Mouse (Mus musculus) hindbrain, embryonic 16.5 days (tissue): ENCODE measurements around the gene Pla2g3. TPM values are rescaled to one million over a fixed set of nuclear protein-coding genes. Genes with fewer than 3 reads are reported as not detected.

Experiments
- ATAC-seq: fragments of 200-750 bp; cut with Nextera tagmentation; 2 replicates; pipeline ENCODE4 v1.8.0; 2017; ENCODE audit warnings: moderate TSS enrichment, moderate library complexity
- H3K27ac ChIP-seq: fragments of 300-500 bp; sonication (generic); 2 replicates; pipeline ENCODE4 v1.5.1; 2014; ENCODE audit warnings: low read depth, mild to moderate bottlenecking, control low read depth, low read length, moderate library complexity
- H3K27me3 ChIP-seq: fragments of 300-500 bp; sonication (generic); replicated peaks from 2 replicates; pipeline ENCODE4 v1.6.1; 2014; ENCODE audit warnings: low read length; ENCODE audit not compliant: control insufficient read depth, insufficient read depth
- H3K36me3 ChIP-seq: fragments of 300-500 bp; sonication (generic); 2 replicates; pipeline ENCODE4 v1.6.1; 2014; ENCODE audit warnings: mild to moderate bottlenecking, low read length, moderate library complexity, mixed read lengths; ENCODE audit not compliant: control insufficient read depth, insufficient read depth
- H3K4me1 ChIP-seq: fragments of 300-500 bp; sonication (generic); 2 replicates; pipeline ENCODE4 v1.6.1; 2014; ENCODE audit warnings: low read depth, low read length; ENCODE audit not compliant: control insufficient read depth, insufficient read depth
- H3K4me2 ChIP-seq: fragments of 300-500 bp; sonication (generic); 2 replicates; pipeline ENCODE4 v1.6.1; 2014; ENCODE audit warnings: mild to moderate bottlenecking, low read length, control low read depth, moderate library complexity
- H3K4me3 ChIP-seq: fragments of 300-500 bp; sonication (generic); 2 replicates; pipeline ENCODE4 v1.5.1; 2014; ENCODE audit warnings: mild to moderate bottlenecking, low read length, control low read depth, moderate library complexity
- H3K9ac ChIP-seq: fragments of 300-500 bp; sonication (generic); 2 replicates; pipeline ENCODE4 v1.6.1; 2014; ENCODE audit warnings: low read depth, mild to moderate bottlenecking, control low read depth, low read length, moderate library complexity
- H3K9me3 ChIP-seq: fragments of 300-500 bp; sonication (generic); 2 replicates; pipeline ENCODE4 v1.6.1; 2014; ENCODE audit warnings: mild to moderate bottlenecking, low read length, moderate library complexity; ENCODE audit not compliant: control insufficient read depth
- WGBS: fragments of 180-500 bp; shearing (Covaris S2); extraction: QIAGEN DNeasy Blood & Tissue Kit; methylation state at CpG from one replicate; pipeline ENCODE4 v1.1.7; 2014; 5-methylcytosine and 5-hydroxymethylcytosine counted together
- polyA plus RNA-seq: library from polyadenylated mRNA; unstranded; fragments of >200 nt; fragmentation: Nextera tagmentation; extraction: Ambion mirVana; gene quantifications from 2 replicates; pipeline ENCODE4 v1.2.1, GENCODE M21; 2015

Pla2g3 gene
- polyA plus RNA-seq, 1 experiment from 2014 or later, result 9.2 TPM

GRCm38 (mm10) chr11:3515637-3516036 lies 27.6 kb downstream of the Pla2g3 start:
- H3K36me3 ChIP-seq, result no peaks in the 10 kb centered on the region
- no peak overlapping the region for H3K9ac ChIP-seq
- peaks cover 20% of the 10 kb centered on the region for H3K4me1 ChIP-seq
- H3K4me2 ChIP-seq, result peak overlapping the region; percentile 69
- H3K4me3 ChIP-seq, result peak overlapping the region; percentile 56
- no peaks in the 10 kb centered on the region; the same call in 1 of the 2 replicates for H3K27me3 ChIP-seq
- no peak for ATAC-seq
- 64% methylated on average over 4 of the region's 4 CpGs for WGBS
- H3K27ac ChIP-seq, result no peak overlapping the region
- no peaks in the 10 kb centered on the region for H3K9me3 ChIP-seq

GRCm38 (mm10) chr11:3516121-3516520 lies 28.0 kb downstream of the Pla2g3 start:
- WGBS, result 77% methylated on average over 5 of the region's 5 CpGs
- no peaks in the 10 kb centered on the region for H3K9me3 ChIP-seq
- peaks cover 20% of the 10 kb centered on the region for H3K4me1 ChIP-seq
- H3K9ac ChIP-seq, result peak overlapping the region; percentile 49; the same call in 1 of the 2 replicates
- peak overlapping the region; percentile 56 for H3K4me3 ChIP-seq
- peak overlapping the region; percentile 69 for H3K4me2 ChIP-seq
- H3K27ac ChIP-seq, result no peak overlapping the region
- H3K36me3 ChIP-seq, result no peaks in the 10 kb centered on the region
- no peaks in the 10 kb centered on the region; the same call in 1 of the 2 replicates for H3K27me3 ChIP-seq
- ATAC-seq, result no peak

- peak overlapping the region; percentile 69 for H3K4me2 ChIP-seq
- peak overlapping the region; percentile 41 for H3K4me3 ChIP-seq
- peak overlapping the region; percentile 49 for H3K9ac ChIP-seq
- peak; percentile 13; the same call in 1 of the 2 replicates for ATAC-seq
- no peaks in the 10 kb centered on the region for H3K9me3 ChIP-seq
- H3K36me3 ChIP-seq, result no peaks in the 10 kb centered on the region
- 2% methylated on average over 50 of the region's 50 CpGs for WGBS
- no peaks in the 10 kb centered on the region; the same call in 1 of the 2 replicates for H3K27me3 ChIP-seq
- H3K4me1 ChIP-seq, result peaks cover 20% of the 10 kb centered on the region
- H3K27ac ChIP-seq, result no peak overlapping the region
These were observed 29.1 kb downstream of the Pla2g3 start for GRCm38 (mm10) chr11:3516859-3517845.

- H3K27me3 ChIP-seq, result no peaks in the 10 kb centered on the region; the same call in 1 of the 2 replicates
- peak overlapping the region; percentile 41 for H3K4me3 ChIP-seq
- peak overlapping the region; percentile 69 for H3K4me2 ChIP-seq
- ATAC-seq, result no peak
- H3K9me3 ChIP-seq, result no peaks in the 10 kb centered on the region
- no peak overlapping the region for H3K27ac ChIP-seq
- H3K36me3 ChIP-seq, result no peaks in the 10 kb centered on the region
- no peak overlapping the region for H3K9ac ChIP-seq
- H3K4me1 ChIP-seq, result peaks cover 20% of the 10 kb centered on the region
- 60% methylated on average over 13 of the region's 13 CpGs for WGBS
These were observed 30.0 kb downstream of the Pla2g3 start for GRCm38 (mm10) chr11:3517846-3518732.

- no peak overlapping the region for H3K9ac ChIP-seq
- H3K27me3 ChIP-seq, result no peaks in the 10 kb centered on the region; the same call in 1 of the 2 replicates
- no peaks in the 10 kb centered on the region for H3K36me3 ChIP-seq
- no peak for ATAC-seq
- H3K9me3 ChIP-seq, result no peaks in the 10 kb centered on the region
- H3K4me3 ChIP-seq, result no peak overlapping the region
- no peak overlapping the region for H3K4me2 ChIP-seq
- WGBS, result 83% methylated on average over 4 of the region's 4 CpGs
- H3K27ac ChIP-seq, result no peak overlapping the region
- H3K4me1 ChIP-seq, result peaks cover 20% of the 10 kb centered on the region
These were observed 31.1 kb downstream of the Pla2g3 start for GRCm38 (mm10) chr11:3519051-3519726.

GRCm38 (mm10) chr11:3519756-3520398 lies 31.8 kb downstream of the Pla2g3 start:
- no peaks in the 10 kb centered on the region; the same call in 1 of the 2 replicates for H3K27me3 ChIP-seq
- no peak overlapping the region for H3K4me3 ChIP-seq
- H3K4me2 ChIP-seq, result no peak overlapping the region
- no peak for ATAC-seq
- no peaks in the 10 kb centered on the region for H3K9me3 ChIP-seq
- H3K36me3 ChIP-seq, result no peaks in the 10 kb centered on the region
- WGBS, result 84% methylated on average over 11 of the region's 11 CpGs
- H3K27ac ChIP-seq, result no peak overlapping the region
- no peak overlapping the region for H3K9ac ChIP-seq
- H3K4me1 ChIP-seq, result peaks cover 20% of the 10 kb centered on the region

- Histone ChIP-seq H3K27me3 (no peaks in the 10 kb centered on the region; the same call in 1 of the 2 replicates), H3K9ac (no peak overlapping the region), H3K4me2 (no peak overlapping the region), H3K27ac (no peak overlapping the region), H3K4me3 (no peak overlapping the region), H3K4me1 (peaks cover 16% of the 10 kb centered on the region), H3K9me3 (no peaks in the 10 kb centered on the region), H3K36me3 (no peaks in the 10 kb centered on the region)
- no peak for ATAC-seq
- 77% methylated on average over 14 of the region's 14 CpGs for WGBS
These were observed 32.8 kb downstream of the Pla2g3 start for GRCm38 (mm10) chr11:3520919-3521318.
